Mouse (Mus musculus) liver, postnatal 0 days (tissue): Measurements from ENCODE around the gene Bud31.

Experiments
- CTCF ChIP-seq: sonication (generic); IDR thresholded peaks from 2 replicates; pipeline ENCODE4 v1.5.1; 2016; ENCODE audit warnings: antibody characterized with exemption, low read depth
- EP300 ChIP-seq: IDR thresholded peaks from 2 replicates; pipeline ENCODE4 v1.6.1; 2016; ENCODE audit warnings: antibody characterized with exemption, low read depth, mild to moderate bottlenecking

GRCm38 (mm10) chr5:145096195-145096594, 44.0 kb upstream of the Bud31 start:
- TF ChIP-seq CTCF (no peak), EP300 (no peak)
